Mouse (Mus musculus): ENCODE measurements around the gene Serpina1a.
"Not testable (repeated sequence)": the region's sequence is repeated elsewhere in the genome, so short reads cannot be mapped to it uniquely, and the experiment has no call there.

Gene Serpina1a

DNA sequence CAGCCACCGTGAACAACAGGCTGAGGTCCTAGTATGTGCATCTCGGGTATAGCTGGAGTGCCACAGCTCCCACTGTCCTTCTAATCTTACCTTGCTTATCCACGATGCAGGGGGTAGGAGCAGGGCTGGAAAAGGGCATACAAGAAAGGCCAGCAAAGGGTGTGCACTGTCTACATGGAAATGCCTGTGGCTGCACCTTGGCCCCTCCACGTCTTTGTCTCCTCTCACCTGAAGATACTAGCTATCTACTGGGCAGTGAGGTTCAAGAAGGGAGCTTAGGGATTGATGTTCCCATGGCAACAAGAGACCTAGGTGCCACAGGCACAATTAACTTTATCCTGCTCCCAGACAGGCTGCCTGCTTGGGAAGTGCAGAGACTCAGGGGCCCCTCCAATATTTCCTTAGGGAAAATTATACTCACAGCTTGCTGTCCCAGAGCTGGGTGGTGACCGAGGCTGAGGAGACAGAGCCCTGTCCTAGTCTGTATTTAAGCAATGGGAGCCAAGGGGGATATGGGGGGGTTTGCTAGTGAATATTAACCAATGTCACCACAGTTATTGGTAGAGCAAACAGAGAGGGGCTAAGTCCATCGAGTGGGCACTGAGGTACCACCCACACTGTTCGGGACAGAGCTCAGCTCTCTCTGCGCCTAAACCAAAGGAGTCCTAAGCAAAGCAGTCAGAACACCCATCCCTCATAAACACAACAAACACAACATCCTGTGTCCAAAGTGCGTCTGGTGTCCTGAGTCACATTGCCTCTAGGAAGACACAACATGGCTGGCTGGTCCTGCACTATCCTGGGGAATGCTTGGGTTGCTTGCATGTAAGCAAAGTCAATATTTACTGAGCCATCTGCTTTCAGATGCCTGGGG is at the start of gene Serpina1a:
TSS of gene Serpina1a (minus strand) at position 462 of the 874 bp plus-strand sequence.
- in situ Hi-C loops (cut with MboI, MseI), result loop anchor here (5.0 kb wide), 1 partner anchor 91 kb away; the partner anchor contains the start of gene Serpina1d

DNA sequence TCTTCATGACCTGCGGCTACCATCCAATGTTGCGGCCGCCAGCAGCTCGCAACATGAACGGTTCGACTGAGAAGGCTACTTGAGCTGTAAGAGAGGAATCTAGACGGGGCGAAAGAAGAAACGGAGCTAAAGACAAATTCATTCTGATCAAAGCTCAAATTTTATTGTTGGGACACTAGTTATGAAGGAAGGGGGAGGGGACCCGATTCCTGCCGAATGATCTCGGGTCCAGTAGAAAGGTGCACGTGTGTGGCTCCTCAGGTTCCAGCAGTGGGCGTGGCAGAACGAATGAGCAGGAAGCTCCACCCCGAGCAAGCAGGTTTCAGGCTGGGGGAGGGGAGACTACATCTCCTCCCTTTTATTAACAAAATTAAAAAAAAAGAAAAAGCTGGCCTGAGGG is 45.8 kb upstream of the Serpina1a start:
- in situ Hi-C loops (cut with MboI, MseI), result loop anchor here (5.0 kb wide), 1 partner anchor 48 kb away; the partner anchor contains the start of gene Serpina1e

DNA sequence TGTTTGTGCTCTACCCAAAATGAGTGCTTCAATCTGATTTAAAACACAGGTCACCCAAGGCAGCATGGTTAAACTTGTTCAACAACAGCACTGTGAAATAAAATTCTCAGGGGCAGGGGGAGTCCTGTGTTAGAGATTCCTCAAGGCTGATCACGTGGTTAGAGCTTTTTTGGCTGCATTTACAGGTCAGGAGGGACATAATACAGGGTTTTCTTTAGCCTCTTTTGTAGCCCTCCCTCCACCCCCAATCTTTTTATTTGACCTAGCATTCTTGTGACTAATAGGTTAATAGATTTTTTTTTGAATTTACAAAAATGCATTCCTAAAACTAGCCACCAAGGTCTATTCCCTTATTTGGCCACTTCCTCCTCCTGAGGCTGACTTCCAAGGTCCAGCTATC is 44.4 kb upstream of the Serpina1a start:
- in situ Hi-C loops (cut with MboI, MseI), result loop anchor here (5.0 kb wide), 1 partner anchor 50 kb away; the partner anchor contains the start of gene Serpina1e

DNA sequence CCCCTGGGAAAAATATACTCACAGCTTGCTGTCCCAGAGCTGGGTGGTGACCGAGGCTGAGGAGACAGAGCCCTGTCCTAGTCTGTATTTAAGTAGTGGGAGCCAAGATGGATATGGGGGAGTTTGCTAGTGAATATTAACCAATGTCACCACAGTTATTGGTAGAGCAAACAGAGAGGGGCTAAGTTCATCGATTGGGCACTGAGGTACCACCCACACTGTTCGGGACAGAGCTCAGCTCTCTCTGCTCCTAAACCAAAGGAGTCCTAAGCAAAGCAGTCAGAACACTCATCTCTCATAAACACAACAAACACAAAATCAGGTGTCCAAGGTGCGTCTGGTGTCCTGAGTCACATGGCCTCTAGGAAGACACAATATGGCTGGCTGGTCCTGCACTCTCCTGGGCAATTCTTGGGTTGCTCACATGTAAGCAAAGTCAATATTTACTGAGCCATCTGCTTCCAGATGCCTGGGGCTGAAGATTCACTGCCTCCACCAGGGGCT is 41.5 kb upstream of the Serpina1a start, which contains the start of gene Serpina1c:
TSS of gene Serpina1c (minus strand) at position 51 of the 504 bp plus-strand sequence.
- in situ Hi-C loops (cut with MboI, MseI), result loop anchor here (5.0 kb wide), 1 partner anchor 52 kb away; the partner anchor contains the start of gene Serpina1e

DNA sequence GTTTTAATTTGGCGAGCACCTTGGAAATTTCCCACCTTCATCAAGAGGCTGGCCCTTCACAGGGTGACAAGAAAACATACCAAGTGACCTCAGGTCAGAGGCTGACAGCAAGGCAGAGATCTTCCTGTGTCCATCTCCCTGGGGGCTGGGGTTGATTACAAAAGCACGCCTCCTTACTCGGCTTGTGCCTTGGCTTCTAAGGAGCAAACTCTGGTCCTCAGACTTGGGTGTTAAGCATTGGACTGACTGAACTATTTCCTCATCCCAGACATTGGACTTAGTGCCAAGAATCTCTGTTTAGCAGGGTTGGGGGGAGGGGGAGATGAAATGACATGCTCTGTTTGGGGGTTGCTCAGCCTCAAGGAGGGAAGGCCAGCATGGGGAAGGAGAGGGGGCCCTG is 38.6 kb upstream of the Serpina1a start:
- in situ Hi-C loops (cut with MboI, MseI), result not testable (repeated sequence)

DNA sequence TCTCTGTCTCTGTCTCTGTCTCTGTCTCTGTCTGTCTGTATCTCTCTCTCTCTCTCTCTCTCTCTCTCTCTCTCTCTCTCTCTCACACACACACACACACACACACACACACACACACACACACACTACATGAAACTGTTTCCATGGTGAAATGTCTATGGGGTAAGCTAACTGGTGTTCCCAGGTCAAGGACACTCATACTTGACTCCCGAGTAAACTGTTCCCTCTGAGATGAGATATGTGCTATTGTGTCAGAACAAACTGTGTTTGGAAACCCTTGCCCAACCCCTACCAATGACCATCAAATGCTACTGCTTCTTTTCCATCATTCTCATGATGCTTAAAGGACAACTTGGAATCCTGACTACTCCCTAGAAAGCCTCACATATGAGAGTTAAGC is 3.5 kb upstream of the Serpina1a start:
- in situ Hi-C loops (cut with MboI, MseI), result not testable (repeated sequence)

DNA sequence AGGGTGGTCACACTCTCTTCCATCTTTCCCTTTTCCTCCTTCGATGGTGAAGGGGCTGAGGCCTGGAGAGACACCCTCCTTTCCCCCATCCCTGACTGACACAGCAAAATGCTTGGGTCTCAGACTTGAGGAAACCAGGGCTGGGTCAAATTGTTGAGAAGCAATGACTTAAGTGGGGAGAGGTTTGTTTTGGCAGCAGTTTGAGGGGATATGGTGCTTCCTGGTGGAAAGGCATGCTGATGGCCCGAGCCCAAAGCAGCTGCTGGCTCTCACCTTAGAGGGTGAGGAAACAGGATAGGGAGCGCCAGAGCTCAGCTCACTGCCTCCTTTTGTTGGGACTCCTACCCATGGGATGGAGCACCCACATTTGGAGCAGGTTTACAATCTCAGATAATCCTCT is 2.4 kb downstream of the Serpina1a start:
- in situ Hi-C loops (cut with MboI, MseI), result loop anchor here (5.0 kb wide), 1 partner anchor 89 kb away; the partner anchor contains the start of gene Serpina1d

DNA sequence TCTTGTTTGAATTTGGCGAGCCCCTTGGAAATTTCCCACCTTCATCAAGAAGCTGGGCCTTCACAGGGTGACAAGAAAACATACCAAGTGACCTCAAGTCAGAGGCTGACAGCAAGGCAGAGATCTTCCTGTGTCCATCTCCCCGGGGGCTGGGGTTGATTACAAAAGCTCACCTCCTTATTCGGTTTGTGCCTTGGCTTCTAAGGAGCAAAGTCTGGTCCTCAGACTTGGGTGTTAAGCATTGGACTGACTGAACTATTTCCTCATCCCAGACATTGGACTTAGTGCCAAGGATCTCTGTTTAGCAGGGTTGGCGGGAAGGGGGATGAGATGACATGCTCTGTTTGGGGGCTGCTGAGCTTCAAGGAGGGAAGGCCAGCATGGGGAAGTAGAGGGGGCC is 2.8 kb downstream of the Serpina1a start:
- in situ Hi-C loops (cut with MboI, MseI), result loop anchor here (5.0 kb wide), 1 partner anchor 88 kb away; the partner anchor contains the start of gene Serpina1d

DNA sequence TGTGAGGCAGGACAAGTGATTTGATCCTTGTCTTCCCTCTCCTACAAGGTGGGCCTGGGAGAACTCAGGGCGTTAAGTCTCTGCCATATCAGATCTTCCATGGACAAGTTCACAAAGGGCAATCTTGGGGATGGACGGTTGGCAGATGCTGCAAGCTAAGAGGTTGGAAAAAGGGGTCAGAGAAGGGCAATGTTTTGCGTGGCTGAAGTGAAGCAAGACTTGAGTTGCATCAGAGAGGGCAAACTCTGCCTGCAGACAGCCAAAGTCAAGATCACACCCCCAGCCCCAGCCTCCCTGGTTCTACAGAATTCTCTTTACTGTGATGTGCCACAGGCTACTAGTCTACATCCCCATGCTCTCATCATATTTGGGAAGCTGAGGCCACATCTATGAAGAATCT is 3.8 kb downstream of the Serpina1a start:
- in situ Hi-C loops (cut with MboI, MseI), result loop anchor here (5.0 kb wide), 1 partner anchor 38 kb away; no protein-coding TSS in a partner anchor

DNA sequence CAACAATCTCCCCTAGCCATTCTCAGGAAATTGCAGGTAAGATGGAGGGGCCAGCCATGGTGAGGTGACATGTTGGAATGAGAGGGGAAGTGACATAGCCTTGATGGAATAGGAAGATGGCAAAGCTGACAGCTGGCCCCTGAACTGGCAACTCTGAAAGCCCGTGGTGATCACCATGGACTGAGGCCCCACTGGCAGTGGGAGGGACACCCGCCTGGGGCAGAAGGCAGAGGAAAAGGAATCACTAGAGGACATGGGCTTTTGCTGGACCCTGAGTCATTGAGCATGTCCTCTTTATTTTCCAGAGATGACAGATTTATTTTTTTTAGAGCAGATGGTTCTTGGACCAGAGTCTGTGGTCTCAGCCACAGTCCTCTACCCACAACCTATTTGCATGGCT is 10.3 kb downstream of the Serpina1a start:
- in situ Hi-C loops (cut with MboI, MseI), result not testable (repeated sequence)

DNA sequence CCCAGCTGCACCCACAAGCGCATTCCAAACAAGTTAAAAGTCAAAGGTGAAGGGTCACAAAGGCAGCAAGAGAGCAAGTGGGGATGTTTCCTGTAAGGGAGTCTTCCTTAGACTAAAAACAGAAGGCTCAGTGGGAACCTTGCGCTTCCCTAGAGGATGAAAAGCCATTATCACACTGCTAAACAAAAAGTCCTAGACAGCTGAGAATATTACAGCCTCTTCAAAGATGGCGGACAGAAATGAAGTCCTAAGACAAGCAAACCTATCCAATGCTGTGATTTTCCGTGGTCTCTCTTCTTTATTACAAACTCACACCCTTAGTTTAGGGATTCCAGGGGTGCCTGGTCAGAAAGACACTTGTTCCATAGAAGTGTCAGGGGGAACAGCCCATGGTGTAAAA is 33.1 kb downstream of the Serpina1a start, which contains the start of gene Serpina1b:
TSS of gene Serpina1b (minus strand) at position 101 of the 400 bp plus-strand sequence.
- in situ Hi-C loops (cut with MboI, MseI), result not testable (repeated sequence)

DNA sequence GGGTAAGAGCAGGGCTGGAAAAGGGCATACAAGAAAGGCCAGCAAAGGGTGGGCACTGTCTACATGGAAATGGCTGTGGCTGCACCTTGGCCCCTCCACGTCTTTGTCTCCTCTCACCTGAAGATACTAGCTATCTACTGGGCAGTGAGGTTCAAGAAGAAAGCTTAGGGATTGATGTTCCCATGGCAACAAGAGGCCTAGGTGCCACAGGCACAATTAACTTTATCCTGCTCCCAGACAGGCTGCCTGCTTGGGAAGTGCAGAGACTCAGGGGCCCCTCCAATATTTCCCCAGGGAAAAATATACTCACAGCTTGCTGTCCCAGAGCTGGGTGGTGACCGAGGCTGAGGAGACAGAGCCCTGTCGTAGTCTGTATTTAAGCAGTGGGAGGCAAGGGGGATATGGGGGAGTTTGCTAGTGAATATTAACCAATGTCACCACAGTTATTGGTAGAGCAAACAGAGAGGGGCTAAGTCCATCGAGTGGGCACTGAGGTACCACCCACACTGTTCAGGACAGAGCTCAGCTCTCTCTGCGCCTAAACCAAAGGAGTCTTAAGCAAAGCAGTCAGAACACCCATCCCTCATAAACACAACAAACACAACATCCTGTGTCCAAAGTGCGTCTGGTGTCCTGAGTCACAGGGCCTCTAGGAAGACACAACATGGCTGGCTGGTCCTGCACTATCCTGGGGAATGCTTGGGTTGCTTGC is 35.5 kb downstream of the Serpina1a start:
- in situ Hi-C loops (cut with MboI, MseI), result not testable (repeated sequence)

DNA sequence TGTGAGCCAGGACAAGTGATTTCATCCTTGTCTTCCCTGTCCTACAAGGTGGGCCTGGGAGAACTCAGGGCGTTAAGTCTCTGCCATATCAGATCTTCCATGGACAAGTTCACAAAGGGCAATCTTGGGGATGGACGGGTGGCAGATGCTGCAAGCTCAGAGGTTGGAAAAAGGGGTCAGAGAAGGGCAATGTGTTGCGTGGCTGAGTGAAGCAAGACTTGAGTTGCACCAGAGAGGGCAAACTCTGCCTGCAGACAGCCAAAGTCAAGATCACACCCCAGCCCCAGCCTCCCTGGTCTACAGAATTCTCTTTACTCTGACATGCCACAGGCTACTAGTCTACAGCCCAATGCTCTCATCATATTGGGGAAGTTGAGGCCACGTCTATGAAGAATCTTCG is 39.5 kb downstream of the Serpina1a start:
- in situ Hi-C loops (cut with MboI, MseI), result not testable (repeated sequence)
